Mouse (Mus musculus): ENCODE data around the gene Rhbdl1.
"Not testable (repeated sequence)": the region's sequence is repeated elsewhere in the genome, so short reads cannot be mapped to it uniquely, and the experiment has no call there.

Rhbdl1 gene

DNA sequence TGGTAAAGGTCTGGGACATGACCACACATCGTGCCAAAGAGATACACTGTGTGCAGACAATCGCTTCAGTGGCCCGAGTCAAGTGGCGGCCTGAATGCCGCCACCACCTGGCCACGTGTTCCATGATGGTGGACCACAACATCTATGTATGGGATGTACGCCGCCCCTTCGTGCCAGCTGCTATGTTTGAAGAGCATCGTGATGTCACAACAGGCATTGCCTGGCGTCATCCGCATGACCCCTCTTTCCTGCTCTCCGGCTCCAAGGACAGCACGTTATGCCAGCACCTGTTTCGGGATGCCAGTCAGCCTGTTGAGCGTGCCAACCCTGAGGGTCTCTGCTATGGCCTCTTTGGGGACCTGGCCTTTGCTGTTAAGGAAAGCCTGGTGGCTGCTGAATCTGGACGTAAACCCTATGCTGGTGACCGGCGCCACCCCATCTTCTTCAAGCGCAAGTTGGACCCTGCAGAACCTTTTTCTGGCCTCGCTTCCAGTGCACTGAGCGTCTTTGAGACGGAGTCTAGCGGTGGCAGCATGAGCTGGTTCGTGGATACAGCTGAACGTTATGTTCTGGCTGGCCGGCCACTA lies 11.0 kb downstream of the Rhbdl1 start:
- no peak for DNase-seq (ENCODE audit: low spot score in 2 of 2)

- no peak for DNase-seq (ENCODE audit: low spot score in 2 of 2)
Observed at GRCm38 (mm10) chr17:25825311-25825710, 11.8 kb downstream of the Rhbdl1 start.

DNA sequence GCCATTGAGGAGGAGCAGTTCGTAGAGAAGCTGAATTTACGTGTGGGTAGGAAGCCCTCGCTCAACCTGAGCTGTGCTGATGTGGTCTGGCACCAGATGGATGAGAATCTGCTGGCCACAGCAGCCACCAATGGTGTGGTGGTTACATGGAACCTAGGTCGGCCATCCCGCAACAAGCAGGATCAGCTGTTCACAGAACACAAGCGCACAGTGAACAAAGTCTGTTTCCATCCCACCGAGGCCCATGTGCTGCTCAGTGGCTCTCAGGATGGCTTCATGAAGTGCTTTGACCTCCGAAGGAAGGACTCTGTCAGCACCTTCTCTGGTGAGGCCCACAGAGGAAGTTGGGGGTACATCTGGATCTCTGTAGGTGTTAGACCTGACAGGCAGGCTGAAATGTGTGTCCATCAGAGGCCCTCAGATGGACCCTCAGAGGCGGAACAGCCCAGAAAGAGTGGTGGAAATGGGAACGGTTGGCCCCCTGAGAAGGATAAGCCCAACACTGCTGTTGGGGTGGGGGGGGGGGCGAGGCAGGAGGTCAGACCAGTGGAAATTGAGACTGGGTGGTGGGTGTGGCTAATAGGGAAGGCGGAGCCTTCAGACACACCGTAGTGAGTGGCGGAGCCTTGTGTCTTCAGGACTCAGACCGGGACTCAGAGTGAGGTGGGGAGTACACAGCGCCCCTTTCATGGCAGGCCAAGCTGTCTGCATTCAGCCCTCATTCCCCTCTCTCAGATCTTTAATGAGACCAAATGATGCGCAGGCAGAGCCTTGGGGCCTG lies 12.5 kb downstream of the Rhbdl1 start:
- no peak for DNase-seq (ENCODE audit: low spot score in 2 of 2)

GRCm38 (mm10) chr17:25823452-25823851 lies 13.6 kb downstream of the Rhbdl1 start, which contains the start of gene Wdr24:
Wdr24 (plus strand) TSS chr17:25823627.
- peak; percentile 75 to 79 for DNase-seq (ENCODE audit: low spot score in 2 of 2)

GRCm38 (mm10) chr17:25818851-25819780 lies 18.0 kb downstream of the Rhbdl1 start:
- no peak for DNase-seq (ENCODE audit: low spot score in 2 of 2)

GRCm38 (mm10) chr17:25817662-25818061 lies 19.4 kb downstream of the Rhbdl1 start:
- no peak for DNase-seq (ENCODE audit: low spot score in 2 of 2)

GRCm38 (mm10) chr17:25813471-25813870 lies 23.6 kb downstream of the Rhbdl1 start:
- peak; percentile 57 to 73 for DNase-seq (ENCODE audit: low spot score in 2 of 2)

- DNase-seq (ENCODE audit: low spot score in 2 of 2): no peak
Observed at GRCm38 (mm10) chr17:25810890-25811289, 26.2 kb downstream of the Rhbdl1 start.

GRCm38 (mm10) chr17:25809606-25810340 lies 27.3 kb downstream of the Rhbdl1 start:
- DNase-seq (ENCODE audit: low spot score in 2 of 2): no peak

GRCm38 (mm10) chr17:25808789-25809605 lies 28.1 kb downstream of the Rhbdl1 start, which contains the start of gene Fbxl16:
Fbxl16 (plus strand) TSS chr17:25809085.
- no peak for DNase-seq (ENCODE audit: low spot score in 2 of 2)

- no peak for DNase-seq (ENCODE audit: low spot score in 2 of 2)
Observed at GRCm38 (mm10) chr17:25808028-25808427, 29.1 kb downstream of the Rhbdl1 start.

GRCm38 (mm10) chr17:25807452-25807851 lies 29.6 kb downstream of the Rhbdl1 start:
- DNase-seq (ENCODE audit: low spot score in 2 of 2): not testable (repeated sequence)

GRCm38 (mm10) chr17:25806507-25806906 lies 30.6 kb downstream of the Rhbdl1 start:
- no peak for DNase-seq (ENCODE audit: low spot score in 2 of 2)

DNA sequence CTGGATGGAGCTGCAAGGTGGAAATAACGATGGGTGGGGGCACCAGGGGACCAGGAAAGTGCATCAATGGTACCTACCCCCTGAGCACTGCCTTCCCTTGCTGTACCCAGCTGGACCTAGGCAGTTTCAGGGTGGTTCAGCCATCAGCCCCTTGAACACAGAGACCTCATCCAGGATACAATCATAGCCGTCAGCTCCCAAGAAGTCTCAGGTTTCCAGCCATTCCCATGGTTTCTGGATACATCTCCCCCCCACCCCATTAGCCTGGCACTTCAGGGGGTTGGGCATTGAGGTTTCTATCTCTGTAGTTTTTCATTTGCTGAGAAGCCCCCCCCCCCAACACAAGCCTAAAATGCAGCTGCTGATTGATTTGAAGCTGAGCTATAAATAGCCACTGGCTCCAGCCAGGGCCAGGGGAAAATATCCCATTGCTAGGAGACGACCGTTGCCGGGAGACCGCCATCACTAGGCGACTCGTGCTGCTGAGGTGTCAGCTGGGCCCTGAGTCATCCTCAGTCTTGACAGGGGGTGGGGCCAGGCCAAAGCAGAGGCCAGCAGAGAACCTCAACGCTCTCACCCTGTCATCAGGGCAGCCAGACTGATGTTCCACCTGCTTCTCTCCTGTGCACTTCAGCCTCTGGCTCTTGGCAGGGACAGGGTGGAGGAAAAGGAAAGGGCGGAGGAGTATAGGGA lies 34.1 kb downstream of the Rhbdl1 start:
- DNase-seq (ENCODE audit: low spot score in 2 of 2): no peak

DNA sequence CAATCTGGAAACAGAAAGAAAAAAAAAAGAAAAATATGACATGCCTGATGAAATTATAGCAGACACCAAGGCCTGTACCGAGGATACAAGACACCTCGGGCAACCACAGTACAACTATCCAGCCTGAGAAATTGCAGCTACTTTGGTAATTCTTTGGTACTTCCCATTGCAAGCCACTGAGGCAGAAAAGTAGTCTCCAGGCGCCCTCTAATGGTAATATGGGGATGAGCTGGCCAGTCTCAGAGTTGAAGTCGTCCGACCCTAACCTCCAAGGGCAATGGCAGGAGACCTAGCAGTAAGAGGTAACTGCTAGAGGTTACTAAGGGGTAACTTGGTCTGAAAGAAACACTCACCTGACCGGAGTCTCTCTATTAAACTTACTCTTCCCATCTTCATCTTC lies 36.1 kb downstream of the Rhbdl1 start:
- DNase-seq (ENCODE audit: low spot score in 2 of 2): peak; percentile 70 to 77

DNA sequence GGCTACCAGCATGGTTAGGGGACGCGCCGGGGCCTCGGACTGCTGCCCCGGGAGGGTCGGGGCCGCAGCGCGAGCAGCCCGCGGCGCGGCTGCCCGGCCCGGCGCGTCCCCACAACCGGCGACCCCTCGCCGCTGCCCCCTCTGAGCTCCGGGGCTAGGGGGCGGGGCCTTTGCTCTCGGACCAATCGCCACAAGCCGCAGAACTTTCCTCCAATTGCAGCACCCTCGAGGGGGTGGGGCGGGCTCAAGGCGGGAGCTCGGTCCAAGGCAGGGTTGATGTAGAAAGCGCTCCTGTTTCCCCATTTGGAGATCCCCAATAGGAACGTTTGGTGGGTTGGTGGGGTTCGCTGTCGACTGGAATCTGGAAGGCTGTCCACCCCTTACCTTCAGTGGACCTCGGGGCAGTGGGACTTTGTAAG lies 40.1 kb downstream of the Rhbdl1 start, which contains the start of gene Metrn:
Gene Metrn, minus strand, starts transcription at position 186 of the 419 bp plus-strand sequence.
- peak; percentile 69 to 75 for DNase-seq (ENCODE audit: low spot score in 2 of 2)

DNA sequence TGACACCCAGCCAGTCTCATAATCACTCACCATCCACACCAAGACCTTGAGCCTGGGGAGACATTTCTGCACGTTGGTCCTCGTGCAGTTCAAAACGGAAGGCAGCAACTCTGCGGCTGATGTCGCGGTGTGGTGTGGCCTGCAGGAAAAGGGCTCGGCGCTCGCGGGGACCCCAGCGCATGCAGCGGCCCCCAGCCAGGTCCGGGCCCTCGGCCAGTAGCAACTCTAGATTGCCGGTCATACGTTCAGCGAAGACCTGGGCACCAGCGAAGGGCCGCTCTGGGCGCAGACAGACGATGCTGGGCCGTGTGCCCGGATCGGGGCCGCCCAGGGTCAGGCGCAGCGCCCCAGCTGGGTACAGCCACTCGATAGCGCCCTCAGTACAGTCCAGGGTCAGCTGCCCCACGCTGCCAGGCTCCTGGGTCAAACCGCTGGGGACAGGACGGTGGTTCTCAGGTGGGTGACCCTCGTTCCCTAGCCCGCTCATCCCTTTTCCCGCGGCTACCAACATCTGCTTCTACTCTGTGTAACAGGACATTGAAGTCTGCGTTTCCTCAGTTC lies 40.8 kb downstream of the Rhbdl1 start:
- DNase-seq (ENCODE audit: low spot score in 2 of 2): no peak

GRCm38 (mm10) chr17:25795609-25796092 lies 41.4 kb downstream of the Rhbdl1 start, which contains the start of gene AC134908.4:
AC134908.4 (minus strand) TSS chr17:25795659.
- no peak for DNase-seq (ENCODE audit: low spot score in 2 of 2)

DNA sequence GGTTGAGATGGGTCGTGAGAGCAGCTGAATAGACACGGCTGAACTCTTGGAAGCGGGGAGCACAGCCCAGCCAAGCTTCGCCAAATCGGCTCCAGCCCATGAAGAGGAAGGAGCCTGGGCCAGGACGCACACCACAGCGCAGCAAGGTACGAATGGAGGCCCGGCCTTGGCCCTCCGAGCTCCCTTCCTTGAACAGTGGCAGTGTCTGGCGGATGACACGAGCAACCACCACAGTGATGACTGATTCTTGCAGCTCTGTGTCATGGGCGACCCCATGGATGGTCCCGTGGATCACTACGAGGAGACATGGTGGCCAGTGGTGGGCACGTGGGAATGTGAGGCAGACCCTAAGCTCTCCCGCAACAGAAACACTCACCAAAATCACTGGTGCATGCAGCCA lies 42.1 kb downstream of the Rhbdl1 start:
- DNase-seq (ENCODE audit: low spot score in 2 of 2): no peak

Data from natural killer cell, adult 2 months (primary cell).